Mouse (Mus musculus): ENCODE measurements around the gene Fam117b.
A peak's percentile ranks its signal among the peaks of the same experiment; 100 is the strongest.

Fam117b gene

DNA sequence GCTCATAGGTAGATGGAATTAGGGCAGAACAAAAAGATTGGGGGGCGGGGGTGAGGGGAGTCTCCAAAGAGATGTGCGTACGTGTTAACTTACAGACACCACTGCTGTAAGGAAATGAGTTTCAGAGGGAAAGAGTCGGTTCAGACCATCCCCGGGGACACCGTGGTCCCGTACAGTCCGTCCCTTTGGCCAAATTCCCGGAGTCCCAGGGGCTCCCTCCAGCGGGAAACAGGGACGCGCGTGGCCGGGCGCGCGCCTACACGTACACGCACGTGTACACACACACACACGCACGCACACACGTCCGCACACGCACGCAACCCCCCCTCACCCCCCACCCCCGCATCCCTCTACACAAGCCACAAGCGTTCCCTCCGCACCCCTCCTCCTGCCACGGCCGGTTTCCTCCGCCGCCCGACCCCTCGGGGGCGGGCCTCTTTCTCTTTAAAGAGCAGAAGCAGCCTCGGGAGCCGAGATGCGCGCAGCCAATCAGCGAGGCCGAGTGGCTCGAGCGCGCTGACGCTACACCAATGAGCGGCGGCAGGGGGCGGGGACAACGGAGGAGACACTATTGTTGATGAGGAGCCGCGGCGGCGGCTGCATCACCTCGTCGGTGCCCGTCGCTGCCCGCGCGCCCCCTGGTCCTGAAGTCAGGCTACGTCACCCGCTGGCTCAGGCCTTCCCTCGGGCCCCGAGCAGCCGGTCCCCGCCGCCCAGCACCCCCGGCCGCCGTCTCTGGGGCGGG lies at the start of gene Fam117b:
Fam117b (plus strand) TSS at position 594 of the 745 bp plus-strand sequence.
- peak; percentile 97 for DNase-seq (ENCODE audit: low spot score in 2 of 2)

- DNase-seq (ENCODE audit: low spot score in 2 of 2): no peak
Measured at GRCm38 (mm10) chr1:59868041-59868440, 44.8 kb upstream of the Fam117b start.

DNA sequence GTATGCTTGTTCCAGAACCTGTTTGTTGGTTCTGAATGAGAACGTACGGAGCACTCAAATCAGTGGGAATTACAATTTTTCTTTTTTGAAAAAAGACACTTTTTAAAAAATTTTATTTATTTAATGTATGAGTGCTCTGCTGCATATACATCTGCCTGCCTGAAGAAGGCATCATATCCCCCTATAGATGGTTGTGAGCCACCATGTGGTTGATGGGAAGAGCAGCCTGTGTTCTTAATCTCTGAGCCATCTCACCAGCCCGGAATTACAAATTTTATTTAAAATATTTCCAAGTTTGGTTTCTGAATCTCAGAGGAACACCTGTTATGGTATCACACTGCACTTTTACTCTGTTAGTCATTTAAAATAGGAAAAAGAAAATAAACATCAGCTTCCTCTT lies 38.8 kb upstream of the Fam117b start:
- DNase-seq (ENCODE audit: low spot score in 2 of 2): no peak

GRCm38 (mm10) chr1:59878098-59878497 lies 34.7 kb upstream of the Fam117b start:
- no peak for DNase-seq (ENCODE audit: low spot score in 2 of 2)

DNA sequence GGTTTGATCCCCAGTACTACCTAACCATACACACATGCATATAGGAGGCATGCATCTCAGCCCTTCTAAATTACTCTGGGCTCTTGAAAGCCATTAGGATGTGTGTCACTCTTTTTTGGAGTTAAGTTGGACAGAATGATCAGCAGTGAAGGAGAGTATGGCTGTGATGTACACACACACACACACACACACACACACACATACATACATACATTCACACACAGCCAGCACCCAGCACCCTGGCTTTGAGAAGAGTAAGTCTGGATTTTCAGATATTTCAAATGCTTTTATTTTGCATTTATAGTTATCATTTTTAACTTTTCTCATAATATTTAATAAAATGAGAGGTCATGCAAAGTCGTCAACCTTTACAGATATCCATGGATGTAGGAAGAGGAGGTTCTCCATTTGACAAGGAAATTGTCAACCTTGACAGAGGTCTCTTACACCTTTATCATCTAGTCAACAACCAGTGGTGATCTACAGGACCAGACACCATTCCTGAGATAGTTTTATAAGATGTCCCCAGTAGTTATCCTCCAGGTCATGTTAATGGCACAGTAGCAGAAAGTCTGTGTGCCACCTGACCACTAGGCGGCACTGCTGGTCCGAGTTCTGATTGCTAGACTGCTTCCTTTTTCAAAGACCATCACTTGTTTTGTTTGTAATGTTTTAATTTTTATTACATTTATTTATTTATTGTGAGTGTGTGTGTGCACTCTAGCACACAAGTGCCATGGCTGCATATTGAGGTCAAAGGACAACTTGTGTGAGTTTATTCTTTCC lies 29.3 kb upstream of the Fam117b start:
- DNase-seq (ENCODE audit: low spot score in 2 of 2): peak in 1 of 2 experiments; percentile 51

DNA sequence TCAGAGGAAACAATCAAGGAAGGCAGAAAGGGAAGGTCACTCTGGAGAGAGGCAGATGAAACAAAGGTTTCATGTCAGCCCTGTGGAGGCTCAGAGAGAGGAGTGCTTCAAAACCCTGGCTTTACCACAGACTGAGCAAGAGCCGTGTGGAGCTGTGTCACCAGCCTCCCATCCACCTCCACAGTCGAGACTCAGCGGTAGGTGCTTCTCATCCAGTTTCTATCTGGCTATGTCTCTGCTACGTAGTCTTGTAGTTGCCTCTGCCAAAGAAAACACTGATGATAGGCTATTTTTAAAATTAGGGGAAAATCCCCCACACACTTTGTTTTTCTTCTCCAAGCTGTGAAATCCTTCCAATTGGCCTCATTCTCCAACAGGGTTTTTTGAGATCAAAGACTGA lies 25.9 kb upstream of the Fam117b start:
- DNase-seq (ENCODE audit: low spot score in 2 of 2): no peak

DNA sequence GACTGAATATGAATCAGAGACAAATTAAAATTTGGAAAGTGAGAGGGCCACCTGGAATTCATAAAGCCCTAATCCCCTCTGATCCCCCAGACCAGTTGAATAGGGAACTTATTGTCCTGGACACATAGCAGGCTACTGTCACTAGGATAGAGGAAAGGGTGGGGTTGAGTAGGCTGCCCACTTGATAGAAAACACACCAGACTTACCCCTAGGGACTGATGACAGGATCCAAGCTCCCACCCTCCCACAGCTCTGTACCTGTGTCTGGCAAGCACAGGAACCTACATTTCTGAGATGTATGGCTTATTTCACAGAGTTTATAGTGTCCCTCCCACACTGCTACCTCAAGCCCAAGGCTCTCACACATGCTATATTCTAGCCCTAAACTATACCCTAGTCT lies 24.8 kb upstream of the Fam117b start:
- peak in 1 of 2 experiments; percentile 41 for DNase-seq (ENCODE audit: low spot score in 2 of 2)

- no peak for DNase-seq (ENCODE audit: low spot score in 2 of 2)
Measured at GRCm38 (mm10) chr1:59891185-59891584, 21.6 kb upstream of the Fam117b start.

DNA sequence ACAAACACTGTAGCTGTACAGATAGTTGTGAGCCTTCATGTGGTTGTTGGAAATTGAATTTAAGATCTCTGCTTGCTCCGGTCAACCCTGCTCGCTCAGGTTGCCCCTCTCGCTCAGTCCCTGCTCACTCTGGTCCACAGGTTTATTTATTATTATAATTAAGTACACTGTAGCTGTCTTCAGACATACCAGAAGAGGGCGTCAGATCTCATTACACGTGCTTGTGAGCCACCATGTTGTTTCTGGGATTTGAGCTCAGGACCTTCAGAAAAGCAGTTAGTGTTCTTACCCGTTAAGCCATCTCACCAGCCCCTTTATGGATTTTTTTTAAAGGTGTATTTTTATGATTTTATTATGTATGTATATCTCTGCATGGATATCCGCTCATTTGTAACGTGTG lies 20.0 kb upstream of the Fam117b start:
- no peak for DNase-seq (ENCODE audit: low spot score in 2 of 2)

GRCm38 (mm10) chr1:59894025-59894424 lies 18.8 kb upstream of the Fam117b start:
- no peak for DNase-seq (ENCODE audit: low spot score in 2 of 2)

- peak; percentile 49 to 59 for DNase-seq (ENCODE audit: low spot score in 2 of 2)
Measured at GRCm38 (mm10) chr1:59895456-59895855, 17.4 kb upstream of the Fam117b start.

DNA sequence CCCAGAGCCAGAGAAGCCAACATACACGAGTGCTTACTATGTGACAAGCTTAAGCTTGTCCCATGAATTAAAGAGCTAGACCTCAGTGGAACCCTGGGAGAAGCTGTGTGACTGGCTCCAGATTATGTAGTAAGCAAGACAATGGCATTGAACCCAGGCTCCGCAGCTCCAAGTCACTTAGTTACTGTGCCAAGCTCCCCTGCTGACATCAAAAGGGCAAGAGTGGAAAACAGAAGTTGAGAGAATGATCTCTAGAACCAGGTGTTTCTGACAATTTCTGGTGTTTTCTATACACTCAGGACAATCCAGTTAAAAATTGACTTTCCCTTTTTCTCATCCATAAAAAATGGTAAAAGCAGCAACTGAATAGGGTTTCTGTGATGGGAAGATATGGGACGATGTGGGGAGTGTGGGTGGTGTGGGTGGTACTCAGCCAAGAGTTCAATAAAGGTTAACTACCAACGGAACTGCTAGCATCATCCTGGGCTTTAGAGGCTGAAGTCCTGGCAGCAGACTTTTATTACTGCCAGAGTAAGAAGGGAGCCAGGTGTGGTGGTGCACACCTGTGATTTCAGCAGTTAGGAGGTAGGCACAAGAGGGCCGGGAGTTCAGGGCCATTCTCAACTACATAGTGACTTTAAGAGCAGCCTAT lies 15.5 kb upstream of the Fam117b start:
- DNase-seq (ENCODE audit: low spot score in 2 of 2): no peak

GRCm38 (mm10) chr1:59899679-59900078 lies 13.1 kb upstream of the Fam117b start:
- no peak for DNase-seq (ENCODE audit: low spot score in 2 of 2)

GRCm38 (mm10) chr1:59901082-59901876 lies 11.5 kb upstream of the Fam117b start:
- DNase-seq (ENCODE audit: low spot score in 2 of 2): no peak

GRCm38 (mm10) chr1:59902634-59903033 lies 10.2 kb upstream of the Fam117b start:
- DNase-seq (ENCODE audit: low spot score in 2 of 2): peak; percentile 51 to 81

GRCm38 (mm10) chr1:59904630-59905295 lies 8.0 kb upstream of the Fam117b start:
- no peak for DNase-seq (ENCODE audit: low spot score in 2 of 2)

DNA sequence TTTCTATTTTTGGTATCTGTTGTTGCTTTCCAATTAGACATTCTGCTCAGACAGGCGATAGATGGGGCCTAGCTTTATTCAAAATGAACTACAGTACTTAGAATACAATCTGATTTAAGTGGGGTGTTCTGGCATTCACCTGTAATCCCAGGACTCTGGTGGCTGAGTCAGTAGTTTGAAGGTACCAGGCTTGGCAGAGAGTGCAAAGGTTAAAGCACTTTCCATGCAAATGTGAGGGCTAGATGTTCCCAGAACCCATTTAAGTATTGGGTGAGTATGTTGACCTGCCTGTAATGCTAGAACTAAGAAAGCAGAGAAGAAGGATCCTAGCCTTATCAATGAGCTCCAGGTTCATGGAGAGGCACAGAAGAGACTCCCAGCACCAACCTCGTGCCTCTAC lies 6.9 kb upstream of the Fam117b start:
- no peak for DNase-seq (ENCODE audit: low spot score in 2 of 2)

- DNase-seq (ENCODE audit: low spot score in 2 of 2): no peak
Measured at GRCm38 (mm10) chr1:59906819-59907521, 5.8 kb upstream of the Fam117b start.

DNA sequence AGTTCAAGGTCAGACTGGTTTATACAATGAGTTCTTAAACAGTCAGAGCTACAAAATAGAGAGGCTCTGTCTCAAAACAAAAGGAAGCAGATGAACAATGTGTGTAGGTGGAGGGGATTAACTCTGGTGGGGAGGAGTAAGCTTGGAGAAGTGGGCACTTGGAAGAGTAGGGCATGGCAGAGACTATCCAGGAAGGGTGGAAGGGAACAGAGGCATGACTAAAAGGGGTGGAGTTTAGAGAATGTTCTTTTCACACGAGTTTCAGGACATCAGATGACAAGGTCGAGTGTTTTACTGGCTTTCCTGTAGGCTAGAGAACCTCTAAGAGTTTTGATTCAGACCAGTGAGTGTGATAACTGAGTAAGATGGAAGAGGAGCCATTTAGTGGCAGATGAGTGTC lies 5.1 kb upstream of the Fam117b start:
- DNase-seq (ENCODE audit: low spot score in 2 of 2): no peak

DNA sequence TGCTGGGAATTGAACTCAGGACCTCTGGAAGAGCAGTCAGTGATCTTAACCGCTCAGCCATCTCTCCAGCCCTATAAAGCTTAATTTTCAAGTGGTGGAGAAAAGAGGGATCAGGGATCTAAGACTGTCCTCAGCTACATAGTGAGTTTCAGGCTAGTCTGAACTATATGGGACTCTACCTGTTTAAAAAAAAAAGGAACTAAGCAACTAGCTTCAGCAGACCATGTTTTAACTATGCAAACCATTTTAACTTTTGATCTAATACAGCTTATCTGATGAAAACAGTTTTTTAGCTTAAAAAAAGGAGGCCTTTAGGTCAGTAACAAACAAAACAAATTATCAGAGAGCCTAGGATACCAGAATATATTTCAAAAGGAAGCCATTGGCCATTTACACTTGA lies 1.9 kb upstream of the Fam117b start:
- no peak for DNase-seq (ENCODE audit: low spot score in 2 of 2)
